Mouse (Mus musculus): Measurements from ENCODE around the gene Ccdc80. TPM values are rescaled to one million over a fixed set of nuclear protein-coding genes. Genes with fewer than 3 reads are reported as not detected.

Gene Ccdc80
- polyA plus RNA-seq, 1 experiment from 2014 or later, result 7.3 TPM

DNA sequence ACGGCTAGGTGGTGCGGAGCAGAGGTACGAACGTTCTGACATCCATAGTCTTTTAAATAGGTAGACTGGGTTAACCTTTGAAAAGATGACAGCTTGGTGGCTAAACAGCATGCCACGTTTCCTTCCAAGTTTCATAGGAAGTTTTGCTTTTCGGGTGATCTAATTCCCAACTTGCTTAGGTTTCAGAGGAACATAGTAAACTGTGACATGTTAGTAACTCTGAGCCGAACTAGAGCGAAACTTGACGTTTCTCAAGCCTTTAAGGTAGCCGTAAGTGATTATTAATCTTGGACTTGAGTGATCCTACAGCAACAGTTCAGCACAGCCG is 66.2 kb downstream of the Ccdc80 start:
- peak overlapping the region; percentile 93 for H3K27ac ChIP-seq
- peaks cover 16% of the 10 kb centered on the region for H3K36me3 ChIP-seq (ENCODE audit: poor library complexity, severe bottlenecking)
- peak overlapping the region; percentile 91 for H3K9ac ChIP-seq
- H3K27me3 ChIP-seq, result no peaks in the 10 kb centered on the region
- peaks cover 35% of the 10 kb centered on the region for H3K4me1 ChIP-seq
- H3K4me2 ChIP-seq, result peak overlapping the region; percentile 78
- H3K9me3 ChIP-seq (replicated peaks), result no peaks in the 10 kb centered on the region
- ATAC-seq, result no peak
- 8% methylated on average over 11 of the region's 11 CpGs for WGBS
- H3K4me3 ChIP-seq, result peak overlapping the region; percentile 77

Other genes starting within 250 kb of the Ccdc80 start
- not detected in 2 replicates for gene Cd200r2, start 226.3 kb upstream of the Ccdc80 start, polyA plus RNA-seq (2015; fragmentation: Nextera tagmentation; extraction: Ambion mirVana)
- gene Cd200r3, start 149.7 kb upstream of the Ccdc80 start, polyA plus RNA-seq (2015; fragmentation: Nextera tagmentation; extraction: Ambion mirVana), result not detected in 2 replicates
- 23.6 and 25.3 TPM in 2 replicates for gene Slc35a5, start 65.3 kb downstream of the Ccdc80 start, polyA plus RNA-seq (2015; fragmentation: Nextera tagmentation; extraction: Ambion mirVana)
- 42.9 and 43.2 TPM in 2 replicates for gene Atg3, start 65.4 kb downstream of the Ccdc80 start, polyA plus RNA-seq (2015; fragmentation: Nextera tagmentation; extraction: Ambion mirVana)
- 0.30 and 0.48 TPM in 2 replicates for gene Btla, start 130.9 kb downstream of the Ccdc80 start, polyA plus RNA-seq (2015; fragmentation: Nextera tagmentation; extraction: Ambion mirVana)

Measured in forebrain, embryonic 13.5 days (tissue).